In genomic region chr6:120039668-120040556, GRCm38 (mm10) we compare ENCODE assay signal across 8 mouse cellular contexts. TPM values are rescaled to one million over a fixed set of nuclear protein-coding genes. Genes with fewer than 3 reads are reported as not detected.
DNase-seq lines count a peak whose midpoint lies in the region; ATAC-seq and TF ChIP-seq lines count a peak whose summit lies in the region.

No protein-coding gene starts in this region.

- peak overlapping the region; percentile 93 for H3K4me2 ChIP-seq in forebrain, embryonic 15.5 days (replicated peaks)
- peak overlapping the region; percentile 93 for H3K4me2 ChIP-seq in liver, postnatal 0 days (ENCODE audit: low read depth, low read length)
- H3K4me2 ChIP-seq in neural tube, embryonic 13.5 days: peak overlapping the region; percentile 83

- no peaks in the 10 kb centered on the region for H3K27me3 ChIP-seq in forebrain, embryonic 15.5 days
- H3K27me3 ChIP-seq in liver, postnatal 0 days (ENCODE audit: insufficient read depth, low read length): no peaks in the 10 kb centered on the region
- H3K27me3 ChIP-seq in neural tube, embryonic 13.5 days: no peaks in the 10 kb centered on the region

- peak overlapping the region; percentile 100 for H3K27ac ChIP-seq in forebrain, embryonic 15.5 days (replicated peaks)
- H3K27ac ChIP-seq in liver, postnatal 0 days (ENCODE audit: low read depth): peak overlapping the region; percentile 79
- peak overlapping the region; percentile 83 for H3K27ac ChIP-seq in neural tube, embryonic 13.5 days (replicated peaks)

- intact Hi-C loops in heart, postnatal 25 days (cut with DNase I): loop anchor here (1.0 to 5.0 kb wide), 3 partner anchors 38 to 153 kb away; no protein-coding TSS in a partner anchor

- H3K9ac ChIP-seq in forebrain, embryonic 15.5 days (replicated peaks): peak overlapping the region; percentile 56
- H3K9ac ChIP-seq in liver, postnatal 0 days (replicated peaks): peak overlapping the region; percentile 63
- H3K9ac ChIP-seq in neural tube, embryonic 13.5 days: peak overlapping the region; percentile 66

- peaks cover 24% of the 10 kb centered on the region for H3K4me1 ChIP-seq in forebrain, embryonic 15.5 days
- H3K4me1 ChIP-seq in liver, postnatal 0 days (ENCODE audit: insufficient read depth): peaks cover 6% of the 10 kb centered on the region
- peaks cover 26% of the 10 kb centered on the region for H3K4me1 ChIP-seq in neural tube, embryonic 13.5 days (replicated peaks)

- no peaks in the 10 kb centered on the region for H3K36me3 ChIP-seq in forebrain, embryonic 15.5 days
- peaks cover 3% of the 10 kb centered on the region; the same call in 1 of the 2 replicates for H3K36me3 ChIP-seq in liver, postnatal 0 days (replicated peaks; ENCODE audit: insufficient read depth, low read length)
- no peaks in the 10 kb centered on the region for H3K36me3 ChIP-seq in neural tube, embryonic 13.5 days

- peak; percentile 98 for DNase-seq in ES-CJ7 (ENCODE audit: low read depth, low spot score)
- peak; percentile 72 for DNase-seq in cerebellum, adult 11-12 months
- peak; percentile 69 for DNase-seq in heart, postnatal 25 days (ENCODE audit: low spot score)
- peak; percentile 83 for DNase-seq in layer of hippocampus, adult 11-12 months (ENCODE audit: low spot score)
- peak; percentile 87 for DNase-seq in liver, postnatal 0 days
- peak; percentile 87 for DNase-seq in telencephalon, adult 2 months (ENCODE audit: low read depth, low spot score)

- WGBS in forebrain, embryonic 15.5 days: 2% methylated on average over 24 of the region's 24 CpGs
- under 1% methylated on average over 24 of the region's 24 CpGs for WGBS in liver, postnatal 0 days (ENCODE audit: insufficient replicate concordance)
- WGBS in neural tube, embryonic 13.5 days: 2% methylated on average over 24 of the region's 24 CpGs

- peak; percentile 87 for TF ChIP-seq CTCF in liver, postnatal 0 days (IDR thresholded peaks at IDR 0.05; ENCODE audit: low read depth)

- peak; percentile 11 for ATAC-seq in forebrain, embryonic 15.5 days (replicated peaks)
- peak; percentile 26 for ATAC-seq in liver, postnatal 0 days
- no peak for ATAC-seq in neural tube, embryonic 13.5 days (ENCODE audit: low read depth)

- H3K4me3 ChIP-seq in forebrain, embryonic 15.5 days: peak overlapping the region; percentile 79
- H3K4me3 ChIP-seq in liver, postnatal 0 days (ENCODE audit: low read depth, low read length): peak overlapping the region; percentile 80
- H3K4me3 ChIP-seq in neural tube, embryonic 13.5 days: peak overlapping the region; percentile 95

- peak; percentile 56; the same call in 1 of the 2 replicates for TF ChIP-seq EP300 in liver, postnatal 0 days (IDR thresholded peaks at IDR 0.05; ENCODE audit: low read depth)

- H3K9me3 ChIP-seq in forebrain, embryonic 15.5 days: no peaks in the 10 kb centered on the region
- no peaks in the 10 kb centered on the region for H3K9me3 ChIP-seq in liver, postnatal 0 days (ENCODE audit: low read length)
- H3K9me3 ChIP-seq in neural tube, embryonic 13.5 days: no peaks in the 10 kb centered on the region

RNA-seq across cellular contexts. Expression of gene Wnk1, which starts 1.4 kb away (rescaled TPM):
- polyA plus RNA-seq in forebrain, embryonic 15.5 days (2015; fragmentation: Nextera tagmentation; extraction: Ambion mirVana): 55.2 and 56.5 TPM in 2 replicates
- 100 to 1,000 TPM; 296 to 335 TPM for total RNA-seq in heart, postnatal 25 days (2021)
- 26.6 and 27.5 TPM in 2 replicates for polyA plus RNA-seq in liver, postnatal 0 days (2015; fragmentation: Nextera tagmentation; extraction: Ambion mirVana)
- polyA plus RNA-seq in neural tube, embryonic 13.5 days (2015; fragmentation: Nextera tagmentation; extraction: Ambion mirVana): 51.0 and 59.2 TPM in 2 replicates

RNA-seq across cellular contexts. Expression of gene Ninj2, which starts 53.2 kb away (rescaled TPM):
- not detected in 2 replicates for polyA plus RNA-seq in forebrain, embryonic 15.5 days (2015; fragmentation: Nextera tagmentation; extraction: Ambion mirVana)
- total RNA-seq in heart, postnatal 25 days (2021): not detected
- 0.31 TPM in 1 of 2 replicates, not detected in the other for polyA plus RNA-seq in liver, postnatal 0 days (2015; fragmentation: Nextera tagmentation; extraction: Ambion mirVana)
- polyA plus RNA-seq in neural tube, embryonic 13.5 days (2015; fragmentation: Nextera tagmentation; extraction: Ambion mirVana): not detected in 2 replicates
